Mouse (Mus musculus) right cerebral cortex, postnatal 10 days (tissue): ENCODE results near the gene Stx1a.
"Not testable (repeated sequence)": the region's sequence is repeated elsewhere in the genome, so short reads cannot be mapped to it uniquely, and the experiment has no call there.

Source experiments
- DNase-seq, 2 experiments: peaks; one replicate each; pipeline ENCODE4 v3.0.0; 2021; ENCODE audit warnings: low spot score in 2 of 2

The Stx1a gene

DNA sequence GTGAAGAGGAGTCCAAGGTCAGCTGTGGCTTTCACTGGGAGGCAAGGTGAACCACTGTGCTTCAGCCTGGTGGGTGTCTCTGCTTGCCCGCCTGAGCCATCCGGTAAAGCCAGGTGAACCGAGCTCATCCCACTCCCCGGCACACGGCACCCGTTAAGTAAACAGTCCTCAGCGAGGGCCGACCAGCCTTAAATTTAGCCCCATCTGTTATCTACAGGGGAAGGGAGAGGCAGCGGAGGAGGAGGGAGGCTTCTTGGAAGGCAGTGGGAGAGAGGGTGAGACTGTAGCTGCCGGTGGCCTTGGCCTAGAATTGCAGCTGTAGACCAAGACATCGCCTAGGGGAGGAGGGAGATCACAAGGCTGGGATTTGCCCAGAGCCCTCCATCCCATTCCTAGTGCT, 17.5 kb downstream of the Stx1a start:
- DNase-seq, result peak in 1 of 2 experiments; percentile 60

DNA sequence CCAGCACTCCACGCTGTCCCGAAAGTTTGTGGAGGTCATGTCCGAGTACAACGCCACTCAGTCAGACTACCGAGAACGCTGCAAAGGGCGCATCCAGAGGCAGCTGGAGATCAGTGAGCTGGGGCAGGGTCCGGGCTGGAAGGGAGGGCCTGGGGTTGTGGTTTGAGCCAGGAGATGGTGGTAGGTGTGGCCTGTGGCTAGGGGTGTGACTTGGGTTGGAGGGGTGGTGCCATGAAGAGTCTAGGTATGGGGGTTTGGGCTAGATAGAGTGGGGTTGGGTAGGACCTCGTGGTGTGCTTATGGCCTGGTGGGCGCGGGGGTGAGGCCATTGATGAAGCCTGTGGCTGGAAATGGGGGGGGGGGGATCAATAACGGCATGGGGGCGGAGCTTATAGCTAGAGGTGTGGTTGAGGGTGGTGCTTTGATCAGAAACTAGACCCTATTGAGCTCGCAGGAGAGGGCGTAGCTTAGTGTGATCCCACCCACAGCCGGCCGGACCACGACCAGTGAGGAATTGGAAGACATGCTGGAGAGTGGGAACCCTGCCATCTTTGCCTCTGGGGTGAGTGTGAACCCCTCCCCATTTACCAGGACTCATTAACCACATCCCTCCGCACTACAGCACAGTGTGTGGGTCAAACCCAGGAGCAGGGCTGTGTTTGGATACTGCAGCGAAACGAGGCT, 19.0 kb downstream of the Stx1a start:
- no peak for DNase-seq

- no peak for DNase-seq
Measured at GRCm38 (mm10) chr5:135044575-135044974, 21.3 kb downstream of the Stx1a start.

GRCm38 (mm10) chr5:135048539-135048938, 25.3 kb downstream of the Stx1a start:
- DNase-seq, result no peak

DNA sequence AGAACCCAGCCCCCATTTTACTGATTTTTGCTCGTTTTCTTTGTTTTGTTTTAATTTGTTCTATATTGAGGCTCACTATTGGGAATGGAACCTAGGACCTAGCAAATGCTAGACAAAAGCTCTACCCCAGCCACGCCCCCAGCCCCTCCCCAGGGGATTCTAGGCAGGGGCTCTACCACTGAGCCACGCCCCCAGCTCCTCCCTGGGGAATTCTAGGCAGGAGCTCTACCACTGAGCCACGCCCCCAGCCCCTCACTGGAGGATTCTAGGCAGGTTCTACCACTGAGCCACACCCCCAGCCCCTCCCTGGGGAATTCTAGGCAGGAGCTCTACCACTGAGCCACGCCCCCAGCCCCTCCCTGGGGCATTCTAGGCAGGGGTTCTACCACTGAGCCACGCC, 26.0 kb downstream of the Stx1a start:
- not testable (repeated sequence) for DNase-seq

GRCm38 (mm10) chr5:135053356-135053755, 30.1 kb downstream of the Stx1a start:
- no peak for DNase-seq

GRCm38 (mm10) chr5:135063629-135064381, 40.5 kb downstream of the Stx1a start, which contains the start of gene Dnajc30:
Dnajc30 (plus strand) TSS chr5:135064202.
- DNase-seq, result peak; percentile 99

DNA sequence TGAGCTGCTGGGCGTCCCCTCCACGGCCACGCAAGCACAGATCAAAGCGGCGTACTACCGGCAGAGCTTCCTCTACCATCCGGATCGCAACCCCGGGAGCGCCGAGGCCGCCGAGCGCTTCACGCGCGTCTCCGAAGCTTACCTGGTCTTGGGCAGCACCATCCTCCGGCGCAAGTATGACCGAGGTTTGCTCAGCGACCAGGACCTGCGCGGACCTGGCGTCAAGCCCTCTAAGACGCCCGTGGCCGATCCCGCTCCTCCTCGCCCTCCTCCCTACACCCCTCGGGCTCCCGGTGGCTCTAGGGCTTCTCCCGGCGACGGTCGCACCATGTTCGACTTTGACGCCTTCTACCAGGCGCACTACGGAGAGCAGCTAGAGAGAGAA, 41.1 kb downstream of the Stx1a start:
- DNase-seq, result peak in 1 of 2 experiments; percentile 57

- DNase-seq, result not testable (repeated sequence)
Measured at GRCm38 (mm10) chr5:135064909-135065446, 41.7 kb downstream of the Stx1a start, which contains the start of gene Bud23. Bud23 (minus strand) TSS chr5:135064959.

GRCm38 (mm10) chr5:135066008-135066407, 42.7 kb downstream of the Stx1a start:
- no peak for DNase-seq

GRCm38 (mm10) chr5:135070448-135070847, 47.2 kb downstream of the Stx1a start:
- DNase-seq, result no peak

DNA sequence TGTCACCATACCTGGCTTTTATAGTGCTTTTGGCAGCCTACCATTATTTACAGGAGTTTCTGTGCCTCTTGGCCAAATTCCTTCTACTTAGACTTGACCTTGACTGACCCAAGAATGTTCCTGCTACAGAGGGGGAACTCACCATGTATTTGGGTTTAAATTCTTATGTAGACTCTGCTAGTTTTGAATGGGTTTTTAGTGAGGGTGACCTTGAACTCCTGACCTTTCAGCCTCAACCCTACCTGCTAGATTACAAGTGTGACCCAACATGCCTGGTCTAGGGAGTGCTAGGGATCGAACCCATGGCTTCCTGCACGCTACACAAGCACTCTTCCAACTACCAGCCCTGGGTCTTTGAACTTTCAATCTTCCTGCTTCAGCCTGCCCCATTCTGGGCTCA, 48.8 kb downstream of the Stx1a start:
- DNase-seq, result no peak

DNA sequence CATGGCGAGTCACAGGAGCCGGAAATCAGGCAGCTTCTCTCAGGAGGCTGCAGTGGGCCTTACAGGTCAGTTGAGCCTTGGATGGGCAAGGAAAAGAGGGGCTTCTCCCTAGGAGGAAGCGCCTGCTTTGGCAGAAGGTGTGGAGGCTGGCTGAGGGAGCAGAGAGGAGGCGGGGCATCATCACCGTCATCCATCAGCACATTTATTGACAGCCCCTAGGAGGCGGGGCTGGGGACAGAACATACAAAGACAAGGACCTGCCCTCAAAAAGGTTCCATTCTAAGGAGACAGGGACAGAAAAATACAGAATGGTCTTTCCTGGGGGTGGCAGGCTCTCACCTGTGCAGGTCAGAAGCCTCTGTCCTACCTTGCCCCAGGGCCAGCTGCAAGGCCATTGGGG, 49.4 kb downstream of the Stx1a start:
- DNase-seq, result no peak

DNA sequence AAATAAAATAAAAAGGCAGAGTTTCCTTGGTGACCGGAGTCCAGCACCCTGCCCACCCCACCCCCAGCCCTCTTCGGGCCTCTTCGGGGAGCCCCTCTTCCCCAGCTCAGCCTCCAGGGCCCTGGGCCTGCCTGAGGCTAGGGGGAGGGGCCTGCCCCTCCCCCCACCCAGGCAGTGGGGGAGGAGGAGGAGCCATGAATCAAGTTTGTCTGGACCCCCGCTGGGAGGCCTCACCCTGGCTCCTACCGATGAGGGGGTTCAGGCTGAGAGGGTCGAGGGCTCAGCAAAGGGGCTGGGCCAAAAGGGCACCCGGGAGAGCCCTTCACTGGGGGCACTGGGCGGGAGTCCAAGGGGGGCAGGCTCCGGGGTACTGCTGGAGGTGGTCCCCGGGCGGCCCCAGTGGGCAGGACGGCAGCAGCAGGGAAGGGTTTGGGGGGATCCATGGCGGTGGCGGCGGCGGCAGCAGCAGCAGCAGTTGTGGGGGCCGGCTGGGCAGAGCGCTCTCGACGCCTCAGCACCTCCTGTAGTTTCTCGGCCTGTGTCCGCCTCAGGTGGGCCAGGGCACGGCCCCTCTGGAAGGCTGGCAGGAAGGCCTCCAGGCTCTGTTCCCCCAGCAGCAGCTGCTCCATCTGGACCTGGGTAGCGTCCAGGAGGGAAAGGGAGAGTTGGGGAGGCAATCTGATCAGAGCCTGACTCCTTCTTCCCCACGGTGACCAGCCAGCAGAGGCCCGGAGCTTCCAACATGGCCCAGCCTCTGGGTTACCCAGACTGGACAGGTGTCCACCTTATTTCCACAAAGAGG, 50.3 kb downstream of the Stx1a start:
- DNase-seq, result no peak

DNA sequence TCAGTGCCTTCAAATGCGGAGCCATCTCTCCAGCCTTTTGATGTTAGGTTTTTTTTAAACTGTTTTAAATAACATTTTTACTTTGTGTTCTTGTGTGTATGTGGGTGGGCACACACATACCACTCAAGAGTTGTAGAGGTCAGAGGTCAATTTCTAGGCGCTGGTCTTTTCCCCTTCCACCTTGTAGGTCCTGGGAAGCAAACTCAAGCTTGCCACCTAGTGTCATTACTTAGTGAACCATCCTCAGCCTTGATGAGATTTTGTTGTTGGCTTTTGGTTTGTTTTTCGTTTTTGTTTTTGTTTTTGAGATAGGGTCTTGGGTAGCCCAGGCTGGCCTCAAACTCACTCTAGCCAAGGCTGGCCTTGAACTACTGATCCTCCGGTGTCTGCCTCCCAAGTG, 52.4 kb downstream of the Stx1a start:
- no peak for DNase-seq

GRCm38 (mm10) chr5:135076368-135076767, 53.1 kb downstream of the Stx1a start:
- DNase-seq, result peak in 1 of 2 experiments; percentile 50

GRCm38 (mm10) chr5:135076931-135077505, 53.7 kb downstream of the Stx1a start:
- DNase-seq, result peak; percentile 64 to 79

- DNase-seq, result peak; percentile 91 to 96
Measured at GRCm38 (mm10) chr5:135077564-135078481, 54.5 kb downstream of the Stx1a start, which contains the start of gene Vps37d. Vps37d (minus strand) TSS chr5:135078266.

DNA sequence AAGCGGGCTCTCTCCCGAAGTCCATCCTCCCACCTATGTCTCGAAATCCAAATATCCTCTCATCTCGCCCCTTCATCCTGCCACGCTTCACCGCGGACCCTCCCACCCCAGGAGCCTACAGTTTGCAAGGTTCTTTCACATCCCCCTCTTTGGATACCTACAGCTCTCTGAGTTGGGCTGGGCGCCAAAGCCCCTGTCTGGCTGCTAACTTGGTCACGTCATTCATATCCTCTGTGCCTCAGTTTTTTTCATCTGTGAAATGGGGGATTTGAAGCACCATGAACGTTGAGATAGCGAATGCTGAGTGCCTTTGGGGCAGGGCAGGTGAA, 55.2 kb downstream of the Stx1a start:
- DNase-seq, result peak in 1 of 2 experiments; percentile 73

- no peak for DNase-seq
Measured at GRCm38 (mm10) chr5:135079578-135079977, 56.3 kb downstream of the Stx1a start.

DNA sequence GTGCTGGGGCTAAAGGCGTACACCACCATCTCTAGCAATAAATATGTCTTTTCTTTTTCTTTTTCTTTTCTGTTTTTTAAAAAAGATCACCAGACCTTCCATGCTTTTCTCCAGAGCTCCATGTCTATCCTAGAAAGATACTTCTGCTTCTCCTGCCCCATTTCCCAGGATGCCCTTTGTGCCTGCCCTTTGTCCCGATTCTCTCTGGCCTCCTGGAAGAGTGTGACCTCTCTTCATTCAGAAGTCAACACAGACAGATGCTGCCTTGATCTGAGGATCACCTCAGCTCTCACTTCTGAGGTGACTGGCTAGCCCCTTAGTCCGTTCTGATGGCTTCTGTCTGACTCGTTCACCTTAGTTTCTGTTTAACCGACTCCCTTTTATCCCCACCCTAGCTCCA, 57.3 kb downstream of the Stx1a start:
- DNase-seq, result no peak
